Mouse (Mus musculus) liver, embryonic 11.5 days (tissue): ENCODE data around the gene Sgms2. TPM values are rescaled to one million over a fixed set of nuclear protein-coding genes. Genes with fewer than 3 reads are reported as not detected.

Experiments
- polyA plus RNA-seq: library from polyadenylated mRNA; unstranded; fragments of >200 nt; fragmentation: Nextera tagmentation; extraction: Ambion mirVana; gene quantifications from 2 replicates; pipeline ENCODE4 v1.2.1, GENCODE M21; 2014

Sgms2 gene
- polyA plus RNA-seq, 1 experiment from 2014 or later = 3.6 TPM

Other genes starting within 250 kb of the Sgms2 start
- 134 TPM in 2 replicates for gene Hadh, start 219.3 kb downstream of the Sgms2 start, polyA plus RNA-seq
- 0.69 and 0.83 TPM in 2 replicates for gene Cyp2u1, start 188.2 kb downstream of the Sgms2 start, polyA plus RNA-seq
- 27.5 and 30.6 TPM in 2 replicates for gene Papss1, start 73.4 kb upstream of the Sgms2 start, polyA plus RNA-seq